Mouse (Mus musculus) heart, postnatal 0 days (tissue): ENCODE data around the gene Tnfrsf21.

Experiments
- CTCF ChIP-seq: IDR thresholded peaks from 2 replicates; pipeline ENCODE4 v1.5.1; 2016; ENCODE audit warnings: antibody characterized with exemption, control low read depth, low read depth
- EP300 ChIP-seq: IDR thresholded peaks from 2 replicates; pipeline ENCODE4 v1.6.1; 2016; ENCODE audit warnings: antibody characterized with exemption, low read depth

DNA sequence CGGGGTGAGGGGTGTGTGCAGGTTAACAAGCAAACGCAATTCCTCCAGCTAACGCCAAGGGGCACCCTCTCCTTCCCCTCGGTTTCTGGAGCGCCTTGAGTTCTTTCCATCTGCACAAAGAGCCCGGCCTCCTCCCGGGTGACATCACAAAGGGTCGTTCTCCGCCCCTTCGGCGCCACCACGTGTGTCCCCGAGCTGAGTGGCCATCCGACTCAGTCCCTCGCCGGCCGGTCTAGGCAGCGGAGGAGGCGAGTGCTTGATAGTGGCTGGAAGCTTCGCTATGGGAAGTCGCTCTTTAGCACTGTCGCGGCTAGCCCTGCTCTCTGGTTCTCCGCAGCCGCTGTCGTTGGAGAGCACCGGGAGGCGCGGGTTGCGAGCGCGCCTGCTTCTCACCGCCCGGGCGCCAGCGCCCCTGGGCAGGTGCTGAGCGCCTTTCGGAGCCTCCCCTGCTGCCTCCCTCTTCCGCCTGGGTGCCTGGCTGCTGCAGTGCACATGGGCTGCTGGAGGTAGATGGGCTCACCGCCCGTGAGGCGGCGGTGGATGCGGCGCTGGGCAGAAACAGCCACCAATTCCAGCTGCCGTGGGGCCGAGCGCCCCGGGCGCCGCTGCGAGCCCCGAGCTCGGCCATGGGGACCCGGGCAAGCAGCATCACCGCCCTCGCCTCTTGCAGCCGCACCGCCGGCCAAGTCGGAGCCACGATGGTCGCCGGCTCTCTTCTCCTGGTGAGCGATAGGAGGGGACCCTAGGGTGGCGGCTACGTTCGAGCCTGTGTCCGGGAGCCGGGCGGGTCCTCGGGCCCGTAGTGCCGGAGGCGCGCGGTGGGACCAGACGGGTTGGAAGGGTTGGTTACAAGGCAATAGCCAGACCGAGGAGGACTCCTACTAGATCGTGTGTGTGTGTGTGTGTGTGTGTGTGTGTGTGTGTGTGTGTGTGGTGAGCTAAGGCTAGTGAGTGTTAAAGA lies at the start of gene Tnfrsf21:
- TF ChIP-seq CTCF = peak; percentile 78
- TF ChIP-seq EP300 = no peak
